Mouse (Mus musculus): ENCODE results near the gene Cldn34c2.
"Not testable (repeated sequence)": the region's sequence is repeated elsewhere in the genome, so short reads cannot be mapped to it uniquely, and the experiment has no call there.

The Cldn34c2 gene

GRCm38 (mm10) chrX:123581400-123581799 is at the start of gene Cldn34c2:
Gene Cldn34c2 (plus strand): TSS chrX:123581700.
- not testable (repeated sequence) for DNase-seq (ENCODE audit: low spot score)

- peak; percentile 3 for DNase-seq (ENCODE audit: low spot score)
These were observed 30.1 kb upstream of the Cldn34c2 start for GRCm38 (mm10) chrX:123551378-123551777.

DNA sequence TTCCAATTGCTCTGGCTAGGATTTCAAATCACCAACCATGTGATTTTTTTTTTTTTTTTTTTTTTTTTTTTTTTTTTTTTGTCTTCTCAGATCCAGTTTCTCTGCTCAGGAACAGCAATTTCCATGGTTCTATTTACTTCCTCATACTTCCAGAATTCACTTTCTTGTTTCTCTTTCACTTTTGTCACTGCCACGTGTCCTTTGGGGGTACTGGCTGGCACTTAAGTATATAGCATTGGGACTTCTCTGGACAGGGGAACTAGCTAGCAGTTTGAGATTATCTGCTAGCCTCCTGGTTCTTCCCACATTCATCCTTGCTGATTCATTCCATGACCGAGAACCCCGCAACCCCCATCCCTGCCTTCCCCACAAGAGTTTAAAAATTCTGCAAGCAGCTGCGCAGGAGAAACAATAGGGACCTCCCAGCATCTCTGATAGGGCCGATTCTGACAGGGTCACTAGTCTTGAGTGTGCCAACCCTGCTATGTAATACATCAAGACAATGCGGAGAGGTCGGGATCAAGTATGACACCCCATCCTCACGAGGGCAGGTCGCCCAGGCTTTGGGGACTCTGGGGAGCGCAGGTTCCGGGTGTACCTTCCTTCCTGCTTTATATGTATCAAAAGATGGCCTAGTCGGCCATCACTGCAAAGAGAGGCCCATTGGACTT is 30.8 kb downstream of the Cldn34c2 start:
- peak; percentile 3 for DNase-seq (ENCODE audit: low spot score)

Measured in ovary, postnatal 36 days (tissue).